Mouse (Mus musculus): Measurements from ENCODE around the gene Mxra8. TPM values are rescaled to one million over a fixed set of nuclear protein-coding genes. Genes with fewer than 3 reads are reported as not detected.

Gene Mxra8
- polyA plus RNA-seq (2014; fragmentation: Illumina TruSeq; extraction: RNeasy Lipid Tissue Mini Kit (QIAGEN cat#74804); ENCODE audit: low replicate concordance): 22.8 TPM

DNA sequence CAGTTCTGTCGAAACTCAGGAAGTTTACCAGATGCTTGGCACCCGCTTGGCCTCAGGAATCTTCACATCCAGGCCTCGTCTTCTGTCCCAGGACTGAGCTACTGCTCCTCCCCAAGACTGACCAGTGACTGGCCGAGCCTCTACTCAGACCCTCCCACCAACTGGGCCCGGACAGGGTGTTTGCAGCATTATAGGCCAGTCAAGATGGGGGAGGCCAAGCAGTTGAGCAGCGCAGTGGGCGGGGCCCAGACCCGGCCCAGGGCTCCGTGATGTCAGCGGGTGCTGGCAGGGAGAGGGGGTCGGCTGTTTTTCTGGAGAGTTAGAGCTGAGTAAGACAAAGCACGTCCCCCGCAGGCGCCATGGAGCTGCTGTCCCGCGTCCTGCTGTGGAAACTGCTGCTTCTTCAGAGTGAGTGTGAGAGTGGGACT is at the start of gene Mxra8:
TSS of gene Mxra8 (plus strand) at position 198 of the 428 bp plus-strand sequence.

DNA sequence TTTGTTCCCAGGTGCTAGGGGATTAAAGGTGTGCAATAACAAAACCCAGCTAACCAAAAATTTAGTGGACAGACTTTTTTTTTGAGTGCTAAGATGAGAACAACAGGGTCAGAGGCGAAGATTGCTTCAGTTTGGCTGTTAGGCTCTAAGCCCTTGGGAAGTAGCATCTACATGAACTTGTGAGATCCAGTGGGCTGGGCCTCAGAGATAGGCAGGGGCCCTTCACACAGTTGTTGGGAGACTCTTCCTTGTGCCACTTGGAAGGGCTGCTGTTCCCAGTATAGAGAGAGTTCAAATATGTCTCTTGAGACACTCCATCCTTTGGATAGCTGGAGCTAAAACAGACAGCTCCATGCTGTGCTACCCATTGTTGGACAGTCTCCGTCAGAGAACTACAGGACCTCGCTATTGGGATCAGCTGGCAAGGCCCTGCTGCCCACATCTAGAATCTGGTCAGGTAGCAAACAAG is 49.4 kb upstream of the Mxra8 start, which contains the start of gene Ankrd65:
TSS of gene Ankrd65 (plus strand) at position 419 of the 469 bp plus-strand sequence.

DNA sequence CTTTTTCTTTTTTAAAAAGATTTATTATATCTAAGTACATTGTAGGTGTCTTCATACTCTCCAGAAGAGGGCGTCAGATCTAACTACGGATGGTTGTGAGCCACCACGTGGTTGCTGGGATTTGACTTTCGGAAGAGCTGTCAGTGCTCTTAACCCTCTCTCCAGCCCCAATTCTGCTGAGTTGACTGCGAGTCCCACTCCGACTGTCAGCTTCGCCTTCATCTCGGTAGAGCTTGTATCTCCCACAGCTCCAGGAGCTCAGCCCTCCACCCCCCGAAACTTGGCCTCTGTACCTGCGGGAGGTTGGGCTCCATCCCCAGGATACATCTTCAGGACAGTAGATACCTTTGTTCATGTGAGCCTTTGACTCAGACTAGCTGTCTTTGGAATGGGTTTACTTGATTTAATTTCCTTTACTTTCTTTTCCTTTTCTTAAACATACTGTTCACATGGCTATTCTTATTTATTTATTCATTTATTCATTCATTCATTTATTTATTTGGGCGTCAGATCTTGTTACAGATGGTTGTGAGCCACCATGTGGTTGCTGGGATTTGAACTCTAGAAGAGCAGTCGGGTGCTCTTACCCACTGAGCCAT is 36.6 kb upstream of the Mxra8 start, which contains the start of gene Mrpl20:
TSS of gene Mrpl20 (plus strand) at position 138 of the 599 bp plus-strand sequence.

DNA sequence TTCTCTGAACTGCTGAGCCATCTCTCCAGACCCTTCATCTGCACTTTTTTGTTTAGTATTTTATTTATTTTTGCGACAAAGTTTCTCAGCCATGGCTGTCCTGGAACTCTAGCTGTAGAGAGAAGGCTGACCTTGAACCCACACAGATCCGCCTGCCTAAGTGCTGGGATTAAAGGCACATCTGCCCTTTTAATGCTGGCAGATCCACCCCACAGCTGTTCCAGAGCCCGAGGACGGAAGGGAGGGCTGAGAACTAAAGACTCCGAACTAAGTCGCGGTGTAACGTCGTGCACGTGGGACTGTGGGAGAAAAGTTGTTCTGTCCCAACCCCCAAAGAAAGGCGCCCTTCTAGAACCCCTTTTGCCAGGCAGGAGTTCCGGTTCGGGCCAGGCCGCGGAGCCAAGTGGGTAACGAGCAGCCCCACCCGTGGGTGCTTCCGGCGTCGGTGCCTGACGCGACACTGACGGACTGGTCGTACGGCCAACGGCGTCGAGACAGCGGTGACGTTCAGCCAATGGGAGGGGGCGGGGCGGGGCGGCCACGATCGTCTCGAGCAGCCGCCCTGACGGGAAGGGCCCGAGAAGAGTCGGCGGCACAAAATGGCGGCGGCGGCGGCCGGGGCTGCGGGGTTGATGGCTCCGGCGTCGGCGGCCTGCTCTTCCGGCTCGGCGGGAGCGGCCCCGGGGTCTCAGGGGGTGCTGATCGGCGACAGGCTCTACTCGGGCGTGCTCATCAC is 27.4 kb upstream of the Mxra8 start, which contains the start of gene Ccnl2:
TSS of gene Ccnl2 (plus strand) at position 561 of the 736 bp plus-strand sequence.

DNA sequence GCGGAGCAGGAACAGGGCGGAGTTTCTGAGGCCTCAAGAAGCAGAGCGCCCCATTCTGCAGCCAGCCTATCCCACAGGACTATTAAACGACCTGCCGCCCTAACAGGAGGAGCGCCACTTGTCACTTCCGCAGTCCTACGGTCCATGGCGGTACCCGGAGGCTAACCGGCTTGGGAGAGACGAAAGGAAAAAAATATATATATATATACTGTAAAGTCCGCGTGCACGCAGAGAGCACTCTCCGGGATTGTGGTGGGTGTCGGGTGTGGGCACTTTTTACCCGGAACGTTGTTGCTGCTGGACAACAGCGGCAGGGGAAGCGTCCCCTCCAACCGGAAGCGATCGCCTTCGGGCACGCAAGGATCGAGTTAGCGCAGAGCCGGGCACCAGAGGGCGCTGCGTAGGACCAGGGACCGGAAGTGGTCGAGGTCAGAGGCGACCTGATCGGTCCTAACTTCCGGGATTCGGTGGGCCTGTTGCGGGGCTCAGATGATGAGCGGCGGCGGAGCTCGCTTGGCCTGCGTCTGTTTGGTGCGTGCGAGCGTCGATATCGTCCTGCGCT is 8.2 kb upstream of the Mxra8 start, which contains the start of gene Aurkaip1:
TSS of gene Aurkaip1 (plus strand) at position 68 of the 562 bp plus-strand sequence.

DNA sequence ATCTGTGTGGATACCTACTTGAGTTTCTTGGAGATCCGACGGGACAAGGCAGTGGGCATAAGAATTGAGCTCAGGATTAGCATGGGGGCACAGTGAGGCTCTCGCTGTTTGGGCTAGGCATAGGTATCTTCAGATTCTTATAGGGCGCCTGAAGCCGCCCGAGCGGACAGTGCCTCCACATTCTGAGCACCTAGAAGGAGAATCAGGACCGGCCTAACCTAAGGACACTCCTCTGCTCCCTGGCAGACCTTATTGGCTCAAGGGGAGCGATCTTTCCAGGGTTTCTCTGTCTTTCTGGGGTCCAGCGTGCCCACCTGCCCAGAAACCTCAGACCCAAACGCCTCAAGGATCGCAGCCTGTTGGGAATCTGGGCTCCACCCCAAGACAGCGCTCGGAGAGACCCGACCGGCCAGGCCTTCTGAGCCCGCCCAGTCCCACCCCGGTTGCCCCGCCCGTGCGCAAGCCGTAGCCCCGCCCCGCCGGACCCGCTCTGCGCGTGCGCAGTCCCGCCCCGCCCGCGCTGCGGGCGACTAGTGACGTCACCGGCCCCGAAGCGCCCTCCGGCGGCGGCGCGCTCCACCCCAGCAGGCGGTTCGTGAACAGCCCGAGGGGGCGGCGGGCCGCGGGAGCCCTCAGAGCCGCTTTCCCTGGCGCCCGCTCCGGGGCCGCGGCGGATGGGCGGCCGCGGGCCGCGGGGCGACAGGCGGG is 7.5 kb downstream of the Mxra8 start, which contains the start of gene Dvl1:
TSS of gene Dvl1 (plus strand) at position 532 of the 708 bp plus-strand sequence.

DNA sequence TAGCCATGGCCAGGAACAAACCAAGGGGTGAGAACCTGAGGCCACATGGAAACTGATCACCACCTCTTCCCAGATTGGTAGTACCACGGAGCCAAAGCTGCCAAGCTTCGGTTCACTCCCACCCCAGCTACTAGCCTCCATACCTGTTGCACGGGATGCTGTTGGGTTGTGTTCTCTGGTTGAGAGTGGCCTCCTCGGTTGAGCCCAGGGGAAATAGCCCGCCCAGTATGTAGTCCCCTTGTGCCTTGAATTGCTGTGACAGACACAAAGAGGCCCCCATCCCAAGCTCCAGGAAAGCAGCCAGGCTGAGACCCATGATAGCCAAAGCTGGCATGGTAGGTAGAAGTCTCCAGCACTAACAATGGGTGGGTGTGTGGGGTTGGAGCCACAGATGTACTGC is 23.5 kb downstream of the Mxra8 start, which contains the start of gene Tas1r3:
TSS of gene Tas1r3 (minus strand) at position 362 of the 400 bp plus-strand sequence.

DNA sequence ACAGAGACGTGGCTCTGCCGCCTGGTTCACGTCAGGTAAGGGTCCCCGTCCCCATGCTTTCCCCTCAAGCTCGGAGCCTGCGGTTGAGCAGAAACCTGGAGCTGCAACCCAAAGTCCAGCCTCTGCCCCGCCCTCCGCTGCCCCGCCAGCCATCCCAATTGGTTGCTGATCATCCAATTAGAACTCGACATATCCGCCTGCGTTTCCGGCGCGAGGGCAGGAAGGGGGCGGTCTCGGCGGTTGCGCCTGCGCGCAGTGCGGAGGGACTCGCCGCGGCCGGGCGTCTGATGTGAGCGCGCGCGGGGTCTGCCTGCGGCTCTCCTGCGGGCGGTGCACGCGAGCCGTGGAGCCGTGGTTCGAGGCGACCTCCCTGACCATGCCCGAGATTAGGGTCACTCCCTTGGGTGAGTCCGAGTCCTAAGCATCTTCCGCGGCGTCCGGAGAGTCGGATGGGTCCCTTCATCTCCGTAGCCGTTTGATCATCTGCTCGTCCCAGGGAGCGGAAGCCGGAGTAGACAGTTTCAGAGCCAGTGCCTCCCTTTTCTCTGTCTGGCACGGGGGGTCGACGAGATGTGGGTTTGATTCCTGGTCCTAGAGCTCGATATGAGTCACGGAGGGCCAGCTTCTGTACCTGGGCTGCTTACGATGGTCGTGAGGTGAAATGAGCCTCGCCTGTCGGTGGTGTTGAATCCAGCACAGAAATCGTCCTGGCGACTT is 30.0 kb downstream of the Mxra8 start, which contains the start of the genes Cptp and Ints11:
TSS of gene Cptp (minus strand) at position 124 of the 717 bp plus-strand sequence.
TSS of gene Ints11 (plus strand) at position 230 of the 717 bp plus-strand sequence.

DNA sequence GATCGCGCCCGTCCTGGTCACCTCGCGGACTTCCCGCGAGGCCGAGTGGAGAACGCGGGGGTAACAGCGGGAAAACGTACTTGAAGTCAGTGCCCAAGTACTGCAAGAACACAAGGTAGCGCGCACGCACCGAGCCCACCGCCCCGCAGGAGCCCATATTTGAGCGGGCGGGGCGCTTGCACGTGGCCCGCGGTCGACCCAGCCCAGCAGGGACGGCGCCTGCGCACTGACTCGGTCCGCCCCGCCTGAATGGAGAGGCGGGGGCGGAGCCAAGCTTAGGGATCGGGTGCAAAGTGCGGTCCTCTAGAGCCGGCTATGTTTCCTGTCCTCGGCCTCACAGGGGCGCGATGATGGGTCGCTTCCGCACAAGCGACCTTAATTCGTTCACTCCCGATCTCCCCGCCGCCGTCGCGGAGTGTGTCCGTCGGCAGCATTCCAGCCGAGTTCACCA is 52.1 kb downstream of the Mxra8 start, which contains the start of the genes Pusl1 and Acap3:
TSS of gene Pusl1 (minus strand) at position 231 of the 451 bp plus-strand sequence.
TSS of gene Acap3 (plus strand) at position 272 of the 451 bp plus-strand sequence.

Other genes with a start within 250 kb of the Mxra8 start
- gene Slc35e2, start 238.3 kb upstream of the Mxra8 start, polyA plus RNA-seq (2014; fragmentation: Illumina TruSeq; extraction: RNeasy Lipid Tissue Mini Kit (QIAGEN cat#74804); ENCODE audit: low replicate concordance): 39.8 TPM
- 152 TPM for gene Cdk11b, start 214.8 kb upstream of the Mxra8 start, polyA plus RNA-seq (2014; fragmentation: Illumina TruSeq; extraction: RNeasy Lipid Tissue Mini Kit (QIAGEN cat#74804); ENCODE audit: low replicate concordance)
- gene Gm10563, start 194.3 kb upstream of the Mxra8 start, polyA plus RNA-seq (2014; fragmentation: Illumina TruSeq; extraction: RNeasy Lipid Tissue Mini Kit (QIAGEN cat#74804); ENCODE audit: low replicate concordance): not detected
- gene Mmp23, start 186.3 kb upstream of the Mxra8 start, polyA plus RNA-seq (2014; fragmentation: Illumina TruSeq; extraction: RNeasy Lipid Tissue Mini Kit (QIAGEN cat#74804); ENCODE audit: low replicate concordance): 0.45 TPM
- 0.71 TPM for gene Mib2, start 170.5 kb upstream of the Mxra8 start, polyA plus RNA-seq (2014; fragmentation: Illumina TruSeq; extraction: RNeasy Lipid Tissue Mini Kit (QIAGEN cat#74804); ENCODE audit: low replicate concordance)
- not detected for gene Fndc10, start 145.3 kb upstream of the Mxra8 start, polyA plus RNA-seq (2014; fragmentation: Illumina TruSeq; extraction: RNeasy Lipid Tissue Mini Kit (QIAGEN cat#74804); ENCODE audit: low replicate concordance)
- 77.1 TPM for gene Ssu72, start 134.9 kb upstream of the Mxra8 start, polyA plus RNA-seq (2014; fragmentation: Illumina TruSeq; extraction: RNeasy Lipid Tissue Mini Kit (QIAGEN cat#74804); ENCODE audit: low replicate concordance)
- gene Tmem240, start 104.9 kb upstream of the Mxra8 start, polyA plus RNA-seq (2014; fragmentation: Illumina TruSeq; extraction: RNeasy Lipid Tissue Mini Kit (QIAGEN cat#74804); ENCODE audit: low replicate concordance): not detected
- 3.7 TPM for gene Atad3a, start 78.6 kb upstream of the Mxra8 start, polyA plus RNA-seq (2014; fragmentation: Illumina TruSeq; extraction: RNeasy Lipid Tissue Mini Kit (QIAGEN cat#74804); ENCODE audit: low replicate concordance)
- 4.6 TPM for gene Vwa1, start 65.0 kb upstream of the Mxra8 start, polyA plus RNA-seq (2014; fragmentation: Illumina TruSeq; extraction: RNeasy Lipid Tissue Mini Kit (QIAGEN cat#74804); ENCODE audit: low replicate concordance)
- gene Tmem88b, start 53.8 kb upstream of the Mxra8 start, polyA plus RNA-seq (2014; fragmentation: Illumina TruSeq; extraction: RNeasy Lipid Tissue Mini Kit (QIAGEN cat#74804); ENCODE audit: low replicate concordance): 6.6 TPM
- gene Ankrd65, start 49.2 kb upstream of the Mxra8 start, polyA plus RNA-seq (2014; fragmentation: Illumina TruSeq; extraction: RNeasy Lipid Tissue Mini Kit (QIAGEN cat#74804); ENCODE audit: low replicate concordance): not detected
- 36.0 TPM for gene Mrpl20, start 36.8 kb upstream of the Mxra8 start, polyA plus RNA-seq (2014; fragmentation: Illumina TruSeq; extraction: RNeasy Lipid Tissue Mini Kit (QIAGEN cat#74804); ENCODE audit: low replicate concordance)
- gene Ccnl2, start 27.2 kb upstream of the Mxra8 start, polyA plus RNA-seq (2014; fragmentation: Illumina TruSeq; extraction: RNeasy Lipid Tissue Mini Kit (QIAGEN cat#74804); ENCODE audit: low replicate concordance): 101 TPM
- gene Aurkaip1, start 8.4 kb upstream of the Mxra8 start, polyA plus RNA-seq (2014; fragmentation: Illumina TruSeq; extraction: RNeasy Lipid Tissue Mini Kit (QIAGEN cat#74804); ENCODE audit: low replicate concordance): 2.4 TPM
- 2.0 TPM for gene Dvl1, start 7.7 kb downstream of the Mxra8 start, polyA plus RNA-seq (2014; fragmentation: Illumina TruSeq; extraction: RNeasy Lipid Tissue Mini Kit (QIAGEN cat#74804); ENCODE audit: low replicate concordance)
- not detected for gene Tas1r3, start 23.7 kb downstream of the Mxra8 start, polyA plus RNA-seq (2014; fragmentation: Illumina TruSeq; extraction: RNeasy Lipid Tissue Mini Kit (QIAGEN cat#74804); ENCODE audit: low replicate concordance)
- gene Cptp, start 29.8 kb downstream of the Mxra8 start, polyA plus RNA-seq (2014; fragmentation: Illumina TruSeq; extraction: RNeasy Lipid Tissue Mini Kit (QIAGEN cat#74804); ENCODE audit: low replicate concordance): 10.8 TPM
- gene Ints11, start 29.9 kb downstream of the Mxra8 start, polyA plus RNA-seq (2014; fragmentation: Illumina TruSeq; extraction: RNeasy Lipid Tissue Mini Kit (QIAGEN cat#74804); ENCODE audit: low replicate concordance): 1.2 TPM
- 0.59 TPM for gene Pusl1, start 52.1 kb downstream of the Mxra8 start, polyA plus RNA-seq (2014; fragmentation: Illumina TruSeq; extraction: RNeasy Lipid Tissue Mini Kit (QIAGEN cat#74804); ENCODE audit: low replicate concordance)
- gene Acap3, start 52.1 kb downstream of the Mxra8 start, polyA plus RNA-seq (2014; fragmentation: Illumina TruSeq; extraction: RNeasy Lipid Tissue Mini Kit (QIAGEN cat#74804); ENCODE audit: low replicate concordance): not detected
- 143 TPM for gene Ube2j2, start 104.2 kb downstream of the Mxra8 start, polyA plus RNA-seq (2014; fragmentation: Illumina TruSeq; extraction: RNeasy Lipid Tissue Mini Kit (QIAGEN cat#74804); ENCODE audit: low replicate concordance)
- gene C1qtnf12, start 122.6 kb downstream of the Mxra8 start, polyA plus RNA-seq (2014; fragmentation: Illumina TruSeq; extraction: RNeasy Lipid Tissue Mini Kit (QIAGEN cat#74804); ENCODE audit: low replicate concordance): 15.7 TPM
- 3.5 TPM for gene B3galt6, start 153.0 kb downstream of the Mxra8 start, polyA plus RNA-seq (2014; fragmentation: Illumina TruSeq; extraction: RNeasy Lipid Tissue Mini Kit (QIAGEN cat#74804); ENCODE audit: low replicate concordance)
- 126 TPM for gene Sdf4, start 153.2 kb downstream of the Mxra8 start, polyA plus RNA-seq (2014; fragmentation: Illumina TruSeq; extraction: RNeasy Lipid Tissue Mini Kit (QIAGEN cat#74804); ENCODE audit: low replicate concordance)
- gene Tnfrsf4, start 174.2 kb downstream of the Mxra8 start, polyA plus RNA-seq (2014; fragmentation: Illumina TruSeq; extraction: RNeasy Lipid Tissue Mini Kit (QIAGEN cat#74804); ENCODE audit: low replicate concordance): not detected
- gene Tnfrsf18, start 186.5 kb downstream of the Mxra8 start, polyA plus RNA-seq (2014; fragmentation: Illumina TruSeq; extraction: RNeasy Lipid Tissue Mini Kit (QIAGEN cat#74804); ENCODE audit: low replicate concordance): not detected
- 0.59 TPM for gene Ttll10, start 219.7 kb downstream of the Mxra8 start, polyA plus RNA-seq (2014; fragmentation: Illumina TruSeq; extraction: RNeasy Lipid Tissue Mini Kit (QIAGEN cat#74804); ENCODE audit: low replicate concordance)